Mouse (Mus musculus): Measurements from ENCODE around the gene Robo3.

DNA sequence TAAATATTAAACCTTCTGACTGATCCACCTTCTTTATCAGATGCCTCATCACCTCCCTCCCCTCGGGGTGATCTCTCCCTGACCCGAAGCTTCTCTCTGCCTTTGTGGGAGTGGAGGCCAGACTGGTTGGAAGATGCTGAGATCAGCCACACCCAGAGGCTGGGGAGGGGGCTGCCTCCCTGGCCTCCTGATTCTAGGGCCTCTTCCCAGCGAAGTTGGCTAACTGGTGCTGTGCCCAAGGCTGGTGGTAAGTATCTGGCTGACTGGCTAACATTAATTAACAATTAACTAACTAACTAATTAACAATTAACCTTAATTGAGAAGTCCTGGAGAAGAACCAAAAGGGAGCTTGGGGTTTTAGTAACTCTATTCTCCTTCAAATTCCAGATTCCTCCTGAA, 20.1 kb downstream of the Robo3 start:
- TF ChIP-seq CTCF (IDR thresholded peaks at IDR 0.05) (no peak), EP300 (IDR thresholded peaks at IDR 0.05) (no peak)
